Mouse (Mus musculus) MN1 (cell line): Measurements from ENCODE around the gene Gm42878.
A peak's percentile ranks its signal among the peaks of the same experiment; 100 is the strongest.

Experiments used
- DNase-seq: peaks from one replicate; pipeline ENCODE4 v3.0.0-alpha.2; 2016; ENCODE audit warnings: low spot score

Gm42878 gene

DNA sequence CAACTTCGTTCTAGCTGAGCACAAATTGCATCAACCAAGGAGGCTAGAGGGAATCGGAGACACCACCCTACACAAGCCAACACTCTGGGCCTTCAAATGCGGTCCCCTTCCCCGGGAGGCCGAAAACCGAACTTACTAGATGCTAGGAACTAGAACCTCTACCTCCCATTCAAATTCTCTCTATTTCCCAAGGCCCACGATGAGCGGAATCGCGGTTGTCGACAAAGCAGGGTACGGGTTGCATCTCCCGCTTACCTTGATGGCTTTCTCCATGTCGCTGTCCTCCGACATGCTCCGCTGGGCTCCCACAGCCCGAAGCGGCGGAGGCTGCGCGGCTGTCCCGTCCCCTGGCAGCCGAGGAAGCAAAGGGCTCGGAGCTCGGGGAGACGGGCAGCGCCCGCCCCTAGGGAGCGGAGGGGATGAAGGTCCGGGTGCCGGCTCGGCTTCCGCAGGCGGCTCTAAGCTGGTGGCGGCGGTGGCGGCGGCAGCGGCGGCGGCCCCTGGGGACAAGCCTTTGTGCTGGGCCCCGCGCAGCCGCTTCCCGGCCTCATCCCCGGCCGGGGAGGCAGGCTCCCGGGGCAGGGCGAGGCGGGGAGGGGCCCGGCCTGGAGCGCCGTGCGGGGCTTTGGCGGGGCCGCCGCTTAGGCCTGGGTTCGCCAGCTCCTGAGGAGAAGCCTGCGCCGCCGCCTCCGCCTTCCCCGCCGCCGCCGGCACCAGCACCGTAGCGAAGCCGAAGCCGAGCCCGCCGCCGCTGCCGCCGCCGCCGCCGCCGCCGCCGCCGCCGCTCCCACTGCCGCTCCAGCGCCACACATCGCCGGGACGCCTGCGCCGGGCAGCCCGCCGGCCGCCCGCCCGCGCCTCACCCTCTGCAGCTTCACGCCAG lies at the start of gene Gm42878, which contains the start of gene Adam1a:
Gene Gm42878, minus strand, starts transcription at position 573 of the 883 bp plus-strand sequence.
Gene Adam1a, minus strand, starts transcription at position 573 of the 883 bp plus-strand sequence.
- DNase-seq: peak; percentile 68

DNA sequence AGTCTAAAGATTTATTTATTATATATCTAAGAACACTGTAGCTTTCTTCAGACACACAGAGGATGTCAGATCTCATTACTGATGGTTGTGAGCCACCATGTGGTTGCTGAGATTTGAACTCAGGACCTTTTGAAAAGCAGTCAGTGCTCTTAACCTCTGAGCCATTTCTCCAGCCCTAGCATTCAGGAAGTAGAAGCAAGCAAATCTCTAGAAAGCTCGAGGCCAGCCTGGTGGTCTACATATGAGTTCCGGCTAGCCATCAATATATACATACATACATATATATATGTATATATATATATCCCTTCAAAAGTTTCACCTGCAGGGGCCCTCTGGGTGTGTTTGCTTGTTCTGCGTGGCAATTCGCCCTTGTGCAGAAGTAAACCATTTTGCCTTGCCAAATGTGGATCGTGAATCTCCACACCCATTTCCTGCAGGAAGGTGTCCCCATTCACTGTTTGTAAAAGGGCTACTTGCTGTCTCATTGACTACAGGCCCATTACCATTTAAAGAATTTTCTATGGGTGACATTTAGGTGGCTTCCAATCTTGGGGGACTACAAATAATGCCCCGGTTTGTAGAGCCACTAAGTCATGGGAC lies 49.5 kb upstream of the Gm42878 start:
- no peak for DNase-seq

DNA sequence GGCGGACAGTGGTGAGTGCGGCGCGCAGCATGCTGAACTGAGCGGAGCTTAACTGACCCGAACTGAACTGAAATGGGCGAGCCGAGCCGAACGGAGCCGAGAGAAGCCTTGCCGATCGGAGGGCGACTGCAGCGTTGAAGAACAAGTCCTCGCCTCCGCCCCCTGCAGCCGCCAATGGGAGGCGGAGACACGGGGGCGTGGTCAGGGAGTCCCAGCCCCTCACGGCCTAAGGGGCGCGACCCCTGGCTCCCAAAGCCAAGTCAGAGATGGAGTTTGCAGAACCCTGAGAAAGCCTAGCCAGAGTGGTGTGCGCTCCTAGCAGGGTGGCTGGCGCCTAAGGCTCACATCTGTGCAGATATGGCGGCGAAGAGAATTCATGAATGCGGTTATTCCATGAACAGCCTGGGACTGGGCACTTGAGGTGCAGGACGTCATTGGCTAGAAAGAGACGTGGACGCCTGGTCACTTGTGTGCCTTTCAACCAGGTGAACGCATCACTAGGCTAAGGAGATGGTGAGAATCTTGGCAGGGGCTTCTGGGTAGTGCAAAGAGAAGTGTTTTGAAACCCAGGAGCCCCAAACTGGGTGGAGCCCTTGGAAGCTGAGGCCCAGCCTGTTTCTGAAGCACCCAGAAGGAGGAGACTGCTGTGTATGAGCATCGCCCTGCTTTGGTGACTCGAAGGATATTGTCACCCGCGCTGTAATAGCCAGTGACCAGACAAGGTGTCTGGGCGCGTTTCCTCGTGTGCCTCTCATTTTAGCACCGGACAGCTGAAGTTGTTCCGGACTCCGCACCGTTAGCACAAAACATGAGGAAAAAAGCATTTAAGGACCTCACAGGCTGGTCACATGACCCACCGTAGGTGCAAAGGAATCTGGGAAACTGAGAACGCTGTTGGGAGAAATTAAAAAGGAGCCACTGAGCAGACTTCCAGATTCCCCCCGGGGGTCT lies 48.4 kb upstream of the Gm42878 start, which contains the start of gene Aldh2:
Gene Aldh2, minus strand, starts transcription at position 374 of the 951 bp plus-strand sequence.
- DNase-seq: peak; percentile 82

DNA sequence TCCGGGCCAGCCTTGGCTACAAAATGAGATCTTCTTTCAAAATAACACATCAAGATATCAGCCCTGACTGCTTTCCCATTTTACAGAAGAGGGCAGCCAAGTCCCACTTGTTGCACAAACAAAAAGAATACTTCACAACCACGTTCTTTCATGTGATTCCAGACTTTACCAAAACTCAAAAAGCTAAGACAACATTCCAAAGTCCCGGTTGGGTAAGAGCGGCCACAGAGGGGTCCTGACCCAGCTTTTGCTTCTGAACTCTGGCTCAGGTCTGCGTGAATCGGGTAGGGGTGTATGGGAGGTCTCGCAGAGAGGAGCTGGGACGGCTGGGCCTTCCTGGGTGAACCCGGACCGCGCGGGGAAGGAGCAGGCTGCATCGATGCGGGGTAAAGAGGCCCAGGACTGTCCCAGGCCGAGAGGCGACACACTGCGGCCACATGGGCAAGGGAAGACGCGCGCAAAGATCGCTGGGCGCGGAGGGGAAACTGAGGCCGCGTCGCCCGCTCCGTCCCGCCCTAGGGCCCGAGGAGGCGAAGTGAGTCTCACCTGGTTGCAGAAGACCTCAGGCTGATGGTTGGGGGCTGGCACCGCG lies 47.6 kb upstream of the Gm42878 start:
- DNase-seq: no peak

DNA sequence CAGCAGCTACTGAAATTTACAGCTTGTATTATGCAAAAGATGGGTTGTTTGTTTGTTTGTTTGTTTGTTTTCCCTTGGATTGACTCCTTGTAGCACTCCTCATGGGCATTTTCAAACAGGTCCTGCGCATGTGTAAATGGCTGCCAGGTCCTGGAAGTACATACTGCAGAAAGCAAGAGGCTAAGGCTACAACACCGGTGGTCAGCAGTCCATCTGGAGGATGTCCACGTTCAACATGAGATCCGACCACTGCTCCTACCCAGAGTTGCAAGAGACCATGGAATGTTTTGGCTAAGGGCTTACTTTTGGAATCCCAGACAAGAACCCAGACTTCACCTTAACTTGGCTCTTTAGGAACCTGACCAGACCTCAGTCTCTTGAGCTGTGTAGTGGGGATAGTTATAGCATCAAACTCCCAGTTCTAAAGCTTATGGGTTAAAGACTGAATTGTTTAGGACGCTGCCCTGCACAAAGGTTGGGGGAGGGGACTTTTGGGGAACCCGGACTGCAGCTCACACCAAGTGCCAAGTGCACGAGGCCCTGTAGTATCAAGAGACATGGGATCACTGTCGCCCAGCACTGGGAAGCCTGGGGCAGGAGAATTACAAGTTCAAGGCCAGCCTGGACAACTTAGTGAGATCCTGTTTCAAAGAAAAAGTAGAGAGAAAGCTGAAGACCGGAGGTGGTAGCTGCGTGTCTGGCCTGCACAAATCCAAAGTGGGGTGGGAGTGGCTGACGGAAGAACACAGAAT lies 47.0 kb upstream of the Gm42878 start:
- DNase-seq: no peak

DNA sequence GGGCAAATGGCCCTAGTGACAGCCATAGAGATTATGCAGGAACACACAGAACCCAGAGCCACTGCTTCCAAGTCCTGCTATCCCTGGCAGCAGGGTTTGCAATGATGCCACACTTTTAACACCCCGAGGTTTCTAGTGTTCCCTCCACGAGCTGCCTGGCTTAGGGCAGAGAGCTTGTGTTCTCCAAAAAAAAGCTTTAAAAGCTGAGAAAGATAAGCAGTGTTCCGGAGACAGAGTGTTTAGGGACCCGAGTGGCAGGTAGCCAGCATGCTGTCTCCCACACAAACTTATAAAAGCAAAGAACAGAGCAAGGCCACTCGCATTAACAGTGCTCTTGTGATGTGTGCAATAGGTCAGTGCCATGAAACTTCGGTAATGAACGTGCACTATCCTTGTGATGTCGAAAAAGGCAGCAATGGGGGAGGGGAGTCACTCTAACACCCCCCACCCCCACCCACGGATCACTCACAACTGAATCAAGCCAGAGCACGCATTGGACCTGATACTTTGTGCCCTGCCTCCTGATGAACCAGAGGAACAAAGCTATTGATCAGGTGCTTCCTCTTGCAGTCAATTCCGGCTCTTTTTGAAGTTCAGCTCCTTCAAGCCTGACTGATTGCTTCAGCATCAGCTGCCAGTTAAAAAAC lies 46.3 kb upstream of the Gm42878 start:
- DNase-seq: no peak

DNA sequence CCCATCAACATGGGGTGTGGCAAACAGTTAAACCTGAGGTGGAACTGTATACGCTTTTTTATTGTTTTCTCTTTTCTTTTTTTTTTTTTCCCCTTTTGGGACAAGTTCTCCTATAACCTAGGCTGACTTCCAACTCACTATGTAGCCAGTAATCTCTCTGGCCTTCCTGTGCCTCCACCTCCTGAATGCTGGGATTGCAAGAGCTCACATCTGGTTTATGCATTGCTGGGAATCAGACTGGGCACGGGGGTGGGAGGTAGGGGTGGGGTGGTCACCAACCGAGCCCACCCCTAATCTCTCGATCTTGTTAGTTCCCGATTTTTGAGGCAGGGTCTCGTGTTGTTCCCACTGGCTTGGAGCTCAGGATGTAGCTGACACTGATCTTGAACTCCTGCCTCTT lies 44.6 kb upstream of the Gm42878 start:
- no peak for DNase-seq

DNA sequence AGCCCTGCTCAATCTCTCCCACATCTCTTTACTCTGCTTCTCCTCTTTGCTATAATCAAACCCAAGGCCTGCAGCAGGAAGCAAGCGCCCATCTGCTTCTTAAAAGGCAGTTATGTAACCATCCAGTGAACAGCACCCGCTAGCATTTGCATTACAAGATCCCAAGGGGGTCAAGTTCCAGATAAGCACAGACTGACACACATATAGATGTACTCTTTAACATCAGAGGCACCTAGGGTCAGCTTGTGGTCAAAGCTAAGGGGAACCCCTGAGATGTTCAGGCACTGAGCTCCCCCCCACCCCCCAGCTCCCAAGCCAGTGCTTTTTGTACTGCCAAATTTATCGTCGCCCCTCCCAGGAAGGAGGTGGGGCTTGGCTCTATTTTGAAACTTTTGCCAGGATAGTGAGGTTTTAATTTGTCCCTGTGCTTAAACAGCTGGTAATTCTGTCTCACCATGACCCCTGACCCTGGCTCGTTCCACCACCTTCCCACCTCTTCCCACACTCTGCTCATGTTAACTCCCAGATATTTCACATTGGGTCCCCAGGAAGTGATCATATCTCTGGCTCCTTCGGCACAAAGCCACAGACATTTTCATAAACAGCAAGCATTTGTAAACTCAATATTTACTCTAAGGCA lies 41.2 kb upstream of the Gm42878 start:
- no peak for DNase-seq

DNA sequence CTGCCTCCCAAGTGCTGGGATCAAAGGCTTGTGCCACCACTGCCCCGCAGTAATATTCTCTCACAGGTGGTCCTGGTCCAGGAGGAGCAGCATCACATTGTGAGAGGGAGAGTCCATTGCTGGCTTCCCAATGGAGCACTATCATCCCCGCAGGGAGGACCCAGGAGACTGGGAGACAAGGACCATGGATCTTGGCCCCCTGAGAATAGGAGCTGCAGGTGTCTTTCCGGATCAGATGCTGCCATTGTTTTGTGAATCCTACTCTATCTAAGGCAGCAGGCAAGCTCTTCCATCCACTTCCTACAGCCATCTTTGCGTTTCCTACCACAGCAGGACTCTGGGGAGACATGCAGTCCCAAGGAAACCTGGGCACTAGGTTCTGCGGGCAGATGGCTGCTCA lies 40.4 kb upstream of the Gm42878 start:
- no peak for DNase-seq

DNA sequence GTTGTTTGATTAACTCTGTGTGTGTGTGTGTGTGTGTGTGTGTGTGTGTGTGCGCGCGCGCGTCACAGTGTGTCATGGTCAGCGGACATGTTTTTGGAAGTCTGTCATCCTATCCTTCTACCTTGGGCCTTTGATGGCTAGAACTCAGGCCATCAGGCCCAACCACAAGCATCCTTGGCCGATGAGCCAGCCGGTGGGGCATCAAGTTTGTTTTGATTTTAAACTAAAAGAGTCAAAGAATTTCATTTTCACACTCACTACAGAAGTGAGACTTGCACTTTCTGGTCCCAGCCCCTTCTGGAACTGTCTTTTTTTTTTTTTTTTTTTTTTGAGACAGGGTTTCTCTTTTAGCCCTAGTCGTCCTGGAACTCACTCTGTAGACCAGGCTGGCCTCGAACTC lies 39.7 kb upstream of the Gm42878 start:
- no peak for DNase-seq

DNA sequence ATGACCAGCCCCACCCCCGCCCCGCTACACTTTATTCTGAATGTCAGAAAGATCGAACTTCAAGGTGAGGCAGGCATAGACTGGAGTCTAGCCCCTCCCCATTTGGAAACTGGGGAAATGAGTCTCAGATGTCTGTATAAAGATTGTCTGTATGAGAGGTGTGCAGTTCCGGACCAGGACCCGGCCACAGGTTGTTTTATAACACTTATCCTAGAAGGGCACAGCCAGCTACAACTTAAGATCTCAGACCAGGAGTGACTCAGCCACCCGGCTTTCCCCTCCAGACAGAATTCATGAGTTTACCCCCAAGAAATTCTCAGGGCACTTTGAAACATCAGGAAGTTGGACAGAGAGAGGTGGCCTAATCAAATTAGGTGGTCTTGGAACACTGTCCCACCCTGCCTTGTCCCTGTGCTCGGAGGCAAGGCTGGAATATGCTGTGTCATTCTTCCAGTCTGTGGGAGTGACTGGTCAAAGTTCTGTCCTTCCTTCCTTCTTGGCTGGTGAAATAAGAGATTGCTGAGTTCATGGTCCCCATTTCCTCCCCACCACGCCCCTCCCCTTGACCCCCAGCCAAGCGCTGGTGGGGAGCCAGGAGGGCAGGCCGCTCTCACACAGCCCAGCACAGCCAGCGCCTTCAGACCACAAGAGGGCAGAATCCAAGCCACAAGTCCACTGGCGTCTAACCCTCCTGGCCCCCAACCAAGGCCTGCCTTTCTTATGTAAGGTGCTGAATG lies 38.7 kb upstream of the Gm42878 start:
- DNase-seq: peak; percentile 72

DNA sequence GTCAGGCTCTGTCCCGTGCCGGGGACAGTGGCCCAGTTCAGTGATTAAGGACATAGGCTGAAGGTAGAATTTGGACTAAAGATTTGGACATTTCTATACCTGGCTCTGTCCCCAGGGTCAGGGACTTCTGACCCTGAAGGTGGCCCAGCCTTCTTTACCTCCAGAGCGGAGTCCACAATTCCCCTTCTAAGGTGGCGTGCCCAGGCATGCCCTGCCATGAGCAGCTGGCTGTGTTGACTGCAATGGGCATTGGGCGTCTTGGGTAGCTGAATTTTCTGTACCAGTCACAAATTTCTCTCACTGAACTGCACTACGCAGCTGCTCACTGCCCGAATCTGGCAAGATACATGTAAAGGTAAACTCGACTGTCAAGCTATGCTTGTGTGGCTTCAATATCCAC lies 36.7 kb upstream of the Gm42878 start:
- DNase-seq: no peak

DNA sequence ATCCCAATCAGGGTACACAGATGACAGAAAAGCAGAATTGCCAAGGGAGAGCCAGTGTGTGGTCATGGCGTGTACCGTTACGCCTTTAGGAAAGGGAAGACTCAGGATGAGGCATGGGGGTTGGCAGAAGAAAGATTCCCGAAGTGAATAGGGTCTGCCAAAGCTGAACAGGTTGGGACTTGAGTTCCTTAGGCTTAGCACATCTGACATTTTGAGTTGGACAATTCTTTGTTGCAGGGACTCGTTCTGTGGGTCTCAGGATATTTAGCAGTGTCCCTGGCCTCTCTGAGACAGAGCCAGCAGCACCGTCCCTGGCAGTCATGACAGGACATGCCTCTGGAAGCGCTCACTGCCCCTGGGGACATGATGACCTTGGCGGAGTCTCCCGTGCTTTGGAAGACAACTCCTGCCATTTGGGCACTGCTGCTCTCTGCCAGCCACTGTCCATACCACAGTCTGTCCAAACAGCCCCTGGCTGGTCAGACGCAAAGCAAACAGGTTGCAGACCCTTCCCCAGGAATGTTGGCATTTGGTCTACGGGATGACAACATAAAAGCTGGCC lies 31.7 kb upstream of the Gm42878 start:
- DNase-seq: no peak

DNA sequence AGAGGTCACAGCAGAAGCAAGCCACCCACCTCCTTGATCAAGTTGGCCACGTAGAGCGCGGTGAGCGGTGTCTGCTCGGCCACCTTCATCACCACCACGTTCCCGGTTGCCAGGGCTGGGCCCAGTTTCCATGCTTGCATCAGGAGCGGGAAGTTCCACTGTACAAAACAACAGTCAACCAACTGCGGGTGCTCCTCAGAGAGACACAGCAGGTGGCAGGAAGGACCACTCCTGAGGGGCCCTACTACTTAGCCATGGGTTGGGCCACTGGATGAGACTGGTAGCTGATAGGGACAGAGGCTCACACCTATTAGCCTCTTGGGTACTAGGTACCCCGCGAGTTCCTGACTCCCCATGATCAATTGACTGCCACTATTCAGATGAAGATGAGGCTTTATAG lies 30.6 kb upstream of the Gm42878 start:
- no peak for DNase-seq

DNA sequence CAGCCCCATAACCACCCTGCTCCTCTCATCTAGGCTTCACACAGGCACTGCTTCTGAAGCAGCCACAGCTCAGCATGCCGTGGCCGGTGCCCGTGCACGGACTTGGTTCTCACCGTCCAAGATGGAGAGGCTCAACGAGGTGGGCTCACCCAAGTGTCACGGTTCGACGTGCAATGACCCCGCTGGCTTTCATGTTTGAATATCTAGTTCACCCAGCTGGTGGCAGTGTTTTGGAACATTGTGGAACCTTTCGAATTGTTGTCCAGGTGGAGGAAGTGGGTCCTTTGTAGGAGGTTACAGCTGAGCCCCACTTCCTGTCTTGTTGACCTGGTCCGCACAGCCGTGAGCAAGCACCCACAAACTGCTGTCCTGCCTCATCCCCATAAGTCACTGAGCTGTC lies 28.9 kb upstream of the Gm42878 start:
- no peak for DNase-seq

DNA sequence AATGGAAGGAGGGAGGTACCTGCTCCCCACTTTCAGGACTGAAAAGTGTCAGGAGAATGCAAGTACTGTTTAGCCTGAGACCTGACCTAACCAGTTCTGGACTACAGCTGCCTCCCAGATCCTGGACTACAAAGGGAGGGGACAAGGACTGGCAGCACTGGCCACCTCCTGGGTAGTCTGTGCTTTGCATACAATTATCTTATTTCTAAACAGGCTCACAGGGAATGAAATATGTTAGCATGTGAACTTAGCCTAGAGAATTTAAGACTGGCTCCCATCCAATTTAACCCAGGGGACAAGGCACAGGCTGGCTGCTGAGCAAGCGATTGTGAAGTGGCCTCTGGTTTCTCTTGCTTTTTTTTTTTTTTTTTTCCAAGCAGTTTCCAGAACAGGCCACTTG lies 25.5 kb upstream of the Gm42878 start:
- peak; percentile 30 for DNase-seq

DNA sequence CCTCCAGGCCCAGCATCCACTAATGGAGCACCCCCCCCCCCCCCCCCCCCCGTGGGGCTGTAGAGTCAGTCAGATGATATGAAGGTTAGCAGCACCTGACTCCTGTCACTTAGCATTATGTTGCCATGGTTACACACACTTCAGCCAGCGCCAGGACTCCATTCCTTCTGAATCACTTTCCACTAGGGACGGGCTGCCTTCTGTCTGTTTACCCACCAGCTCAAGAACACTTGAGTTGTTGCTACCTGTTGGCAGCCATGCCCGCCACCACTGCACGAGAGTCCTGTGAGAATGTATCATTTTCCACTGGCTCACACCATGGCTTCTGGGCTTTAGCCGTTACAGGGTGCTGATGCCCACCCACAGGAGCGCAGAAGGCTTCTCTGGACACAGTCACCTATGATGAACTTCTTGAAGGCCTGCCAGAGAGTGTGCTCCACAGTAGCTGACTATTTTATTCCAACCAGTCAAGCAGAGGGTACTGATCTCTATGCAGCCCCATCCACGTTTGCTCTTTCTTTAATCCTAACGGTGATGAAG lies 24.7 kb upstream of the Gm42878 start:
- DNase-seq: peak; percentile 20

DNA sequence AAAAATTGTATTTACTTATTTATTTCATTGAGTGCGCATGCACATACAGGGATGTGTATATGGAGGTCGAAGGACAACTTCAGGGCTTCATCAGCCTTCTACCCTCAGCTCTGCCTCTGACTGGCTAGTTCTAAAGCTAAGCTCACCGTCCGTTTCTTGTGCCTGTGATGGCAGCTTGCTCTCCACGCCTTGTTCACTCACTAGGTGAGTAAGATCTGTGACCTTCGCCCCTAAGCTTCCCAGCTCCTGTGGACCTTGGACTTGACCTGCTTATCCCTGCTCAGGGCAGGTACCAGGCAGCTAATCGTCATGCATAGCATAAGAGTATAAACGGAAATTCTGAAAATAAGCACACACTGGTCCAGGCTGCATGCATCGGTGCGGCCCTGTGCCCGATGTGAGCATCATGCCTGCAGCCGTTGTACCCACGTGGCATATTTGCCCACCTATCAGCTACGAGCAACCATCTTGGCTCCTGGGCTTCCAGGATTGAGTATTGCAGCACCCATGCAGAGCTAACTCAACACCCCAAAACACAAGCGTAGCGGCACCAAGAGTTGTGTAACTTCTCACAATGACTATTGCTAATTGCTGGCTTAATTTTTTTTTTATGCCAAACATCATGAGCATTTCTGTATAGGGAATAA lies 20.9 kb upstream of the Gm42878 start:
- DNase-seq: no peak
